Mouse (Mus musculus): ENCODE measurements around the gene Fndc3b. TPM values are rescaled to one million over a fixed set of nuclear protein-coding genes. Genes with fewer than 3 reads are reported as not detected.

Gene Fndc3b
- polyA plus RNA-seq, 1 experiment from 2014 or later = 7.5 TPM

GRCm38 (mm10) chr3:27588604-27589003 lies 122.5 kb downstream of the Fndc3b start:
- H3K27me3 ChIP-seq (replicated peaks; ENCODE audit: control insufficient read depth, insufficient read depth, low read length) = no peaks in the 10 kb centered on the region
- no peak overlapping the region for H3K9ac ChIP-seq (ENCODE audit: low read depth, low read length)
- peaks cover 3% of the 10 kb centered on the region for H3K4me1 ChIP-seq (ENCODE audit: control insufficient read depth, insufficient read depth, low read depth, low read length)
- H3K4me2 ChIP-seq (ENCODE audit: low read length) = no peak overlapping the region
- H3K27ac ChIP-seq (ENCODE audit: low read depth, low read length) = no peak overlapping the region
- H3K4me3 ChIP-seq (ENCODE audit: low read length) = no peak overlapping the region
- WGBS = 86% methylated on average over 11 of the region's 11 CpGs
- no peak for ATAC-seq
- no peaks in the 10 kb centered on the region for H3K9me3 ChIP-seq (ENCODE audit: control insufficient read depth, low read length)
- H3K36me3 ChIP-seq (ENCODE audit: control insufficient read depth, insufficient read depth, low read length) = no peaks in the 10 kb centered on the region

DNA sequence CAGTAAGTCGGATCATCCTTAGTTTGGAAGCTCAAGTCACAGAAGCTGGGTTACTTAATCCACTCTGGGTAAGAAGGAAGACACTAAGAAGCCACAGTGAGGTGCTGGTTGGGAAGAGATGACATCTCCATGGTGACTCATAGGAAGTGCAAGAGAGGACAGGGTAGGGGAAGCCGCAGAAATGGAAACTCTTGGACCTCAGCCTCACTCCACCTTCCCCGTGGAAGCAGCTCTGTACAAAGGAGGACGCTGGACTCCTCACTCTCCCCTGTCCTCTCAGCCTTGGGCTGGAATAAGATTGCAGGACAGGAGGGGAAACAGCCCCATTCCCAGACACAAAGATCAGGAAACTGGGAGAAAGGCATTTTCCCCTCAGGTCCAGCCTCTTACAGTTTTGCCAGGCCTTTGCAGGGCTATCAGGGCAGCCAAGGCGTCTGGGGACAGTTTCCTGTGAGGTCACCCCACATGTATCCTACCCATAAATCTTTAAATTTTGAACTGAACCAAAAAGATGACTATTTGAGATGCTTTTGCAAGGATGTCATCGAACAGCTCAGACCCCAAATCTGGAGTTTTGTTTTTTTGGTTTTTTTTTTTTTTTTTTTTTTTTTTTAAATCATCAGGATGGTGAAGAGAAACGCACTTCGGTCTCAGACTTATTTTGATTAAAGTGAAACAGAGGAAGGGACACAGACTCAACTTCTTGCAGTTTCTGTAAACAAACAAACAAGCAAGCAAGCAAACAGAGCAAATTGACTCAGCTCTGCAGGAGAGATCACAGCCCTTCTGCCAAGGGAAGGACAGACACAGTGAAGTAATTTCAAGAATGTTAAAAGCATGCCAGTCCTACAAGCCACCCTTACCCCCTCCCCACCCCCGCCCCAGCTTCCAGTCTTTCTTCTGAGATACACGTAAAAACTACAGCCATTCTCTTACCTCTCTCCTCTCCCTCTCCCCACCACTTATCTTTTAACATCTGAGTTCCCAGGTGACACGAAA lies 126.2 kb downstream of the Fndc3b start:
- Histone ChIP-seq H3K4me1 (ENCODE audit: control insufficient read depth, insufficient read depth, low read depth, low read length) (peaks cover 11% of the 10 kb centered on the region), H3K36me3 (ENCODE audit: control insufficient read depth, insufficient read depth, low read length) (no peaks in the 10 kb centered on the region), H3K9ac (ENCODE audit: low read depth, low read length) (no peak overlapping the region), H3K4me3 (ENCODE audit: low read length) (no peak overlapping the region), H3K4me2 (ENCODE audit: low read length) (no peak overlapping the region), H3K27ac (ENCODE audit: low read depth, low read length) (no peak overlapping the region), H3K9me3 (ENCODE audit: control insufficient read depth, low read length) (no peaks in the 10 kb centered on the region), H3K27me3 (replicated peaks; ENCODE audit: control insufficient read depth, insufficient read depth, low read length) (no peaks in the 10 kb centered on the region)
- peak; percentile 29; the same call in 1 of the 2 replicates for ATAC-seq
- WGBS = 54% methylated on average over 11 of the region's 11 CpGs

DNA sequence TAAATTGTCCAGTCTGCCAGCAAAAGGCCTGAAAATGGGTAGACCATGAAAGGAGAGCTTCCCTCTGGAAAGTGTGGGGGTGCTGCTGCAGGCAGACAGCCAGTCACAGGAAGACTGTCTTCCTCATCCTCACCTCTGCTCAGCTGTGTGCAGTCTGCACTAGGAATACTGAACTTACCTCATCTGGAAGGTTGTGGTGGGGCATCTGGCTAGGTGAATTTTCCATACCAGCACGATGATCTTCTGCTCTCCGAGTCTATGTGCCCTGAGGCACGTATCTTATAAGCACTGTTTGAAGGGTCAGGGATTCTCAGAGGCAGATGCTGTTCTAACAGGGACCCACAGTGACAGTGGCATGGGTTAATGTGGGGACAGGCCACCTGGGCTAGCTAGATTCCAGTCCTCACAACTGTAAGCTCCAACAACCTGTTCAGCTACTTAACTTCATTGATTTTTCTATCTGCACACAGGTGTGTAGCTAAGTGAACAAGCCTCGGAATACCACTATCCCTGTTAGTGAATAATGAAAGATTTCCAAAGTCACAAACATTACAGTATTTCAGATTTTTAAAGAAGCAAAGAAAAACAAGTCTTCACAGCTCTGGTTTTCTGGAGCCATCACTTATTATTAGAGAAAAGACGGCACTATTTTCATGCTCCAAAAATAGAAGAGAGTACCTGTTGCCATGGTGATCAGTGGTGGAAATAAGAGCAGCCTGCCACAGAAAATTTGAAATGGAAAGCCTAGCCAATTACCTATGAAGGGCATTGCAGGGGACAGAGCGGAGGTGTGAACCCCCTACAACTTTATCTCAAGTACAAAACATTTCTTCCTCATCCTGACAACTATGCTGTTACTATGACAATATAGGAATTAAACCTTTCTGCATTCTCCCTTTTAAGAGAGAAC lies 128.9 kb downstream of the Fndc3b start:
- Histone ChIP-seq H3K27me3 (replicated peaks; ENCODE audit: control insufficient read depth, insufficient read depth, low read length) (no peaks in the 10 kb centered on the region), H3K9me3 (ENCODE audit: control insufficient read depth, low read length) (no peaks in the 10 kb centered on the region), H3K4me2 (ENCODE audit: low read length) (no peak overlapping the region), H3K9ac (ENCODE audit: low read depth, low read length) (no peak overlapping the region), H3K4me1 (ENCODE audit: control insufficient read depth, insufficient read depth, low read depth, low read length) (peaks cover 14% of the 10 kb centered on the region), H3K27ac (ENCODE audit: low read depth, low read length) (peak overlapping the region; percentile 52), H3K4me3 (ENCODE audit: low read length) (no peak overlapping the region), H3K36me3 (ENCODE audit: control insufficient read depth, insufficient read depth, low read length) (no peaks in the 10 kb centered on the region)
- ATAC-seq = no peak
- 55% methylated on average over 6 of the region's 6 CpGs for WGBS

DNA sequence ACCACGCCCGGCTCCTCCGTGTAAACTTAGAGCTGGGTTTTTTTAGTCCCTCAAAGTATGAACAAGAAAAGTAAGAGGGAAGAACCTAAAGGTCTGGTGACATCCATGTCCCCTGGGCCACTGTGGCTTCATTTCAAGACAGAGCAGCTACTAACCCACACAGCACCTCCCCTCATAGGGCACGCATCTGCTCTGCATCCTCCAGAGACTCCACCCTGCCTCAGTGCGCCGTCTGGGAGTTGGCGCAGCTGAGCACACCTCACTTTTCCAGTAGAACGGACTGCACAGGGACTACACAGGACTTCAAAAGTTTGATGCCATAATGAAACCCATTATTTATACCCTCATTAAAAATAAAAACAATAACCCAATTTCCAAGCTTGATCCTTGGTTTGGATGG lies 130.2 kb downstream of the Fndc3b start:
- no peak overlapping the region for H3K9ac ChIP-seq (ENCODE audit: low read depth, low read length)

GRCm38 (mm10) chr3:27579894-27580613 lies 131.1 kb downstream of the Fndc3b start:
- H3K4me1 ChIP-seq (ENCODE audit: control insufficient read depth, insufficient read depth, low read depth, low read length) = peaks cover 11% of the 10 kb centered on the region
- no peaks in the 10 kb centered on the region for H3K27me3 ChIP-seq (replicated peaks; ENCODE audit: control insufficient read depth, insufficient read depth, low read length)
- H3K9ac ChIP-seq (ENCODE audit: low read depth, low read length) = no peak overlapping the region
- H3K36me3 ChIP-seq (ENCODE audit: control insufficient read depth, insufficient read depth, low read length) = no peaks in the 10 kb centered on the region
- H3K9me3 ChIP-seq (ENCODE audit: control insufficient read depth, low read length) = no peaks in the 10 kb centered on the region
- ATAC-seq = 0 out of 2 replicates have a peak, but pooled peaks have one; percentile 50
- no peak overlapping the region for H3K4me3 ChIP-seq (ENCODE audit: low read length)
- 22% methylated on average over 7 of the region's 7 CpGs for WGBS
- no peak overlapping the region for H3K4me2 ChIP-seq (ENCODE audit: low read length)
- no peak overlapping the region for H3K27ac ChIP-seq (ENCODE audit: low read depth, low read length)

More for the DNA sequence above, 130.2 kb downstream of the Fndc3b start:
- Histone ChIP-seq H3K4me3 (ENCODE audit: low read length) (no peak overlapping the region), H3K27ac (ENCODE audit: low read depth, low read length) (no peak overlapping the region), H3K9me3 (ENCODE audit: control insufficient read depth, low read length) (no peaks in the 10 kb centered on the region), H3K4me2 (ENCODE audit: low read length) (no peak overlapping the region), H3K27me3 (replicated peaks; ENCODE audit: control insufficient read depth, insufficient read depth, low read length) (no peaks in the 10 kb centered on the region), H3K4me1 (ENCODE audit: control insufficient read depth, insufficient read depth, low read depth, low read length) (peaks cover 14% of the 10 kb centered on the region), H3K36me3 (ENCODE audit: control insufficient read depth, insufficient read depth, low read length) (no peaks in the 10 kb centered on the region)
- no peak for ATAC-seq
- WGBS = 89% methylated on average over 8 of the region's 8 CpGs

DNA sequence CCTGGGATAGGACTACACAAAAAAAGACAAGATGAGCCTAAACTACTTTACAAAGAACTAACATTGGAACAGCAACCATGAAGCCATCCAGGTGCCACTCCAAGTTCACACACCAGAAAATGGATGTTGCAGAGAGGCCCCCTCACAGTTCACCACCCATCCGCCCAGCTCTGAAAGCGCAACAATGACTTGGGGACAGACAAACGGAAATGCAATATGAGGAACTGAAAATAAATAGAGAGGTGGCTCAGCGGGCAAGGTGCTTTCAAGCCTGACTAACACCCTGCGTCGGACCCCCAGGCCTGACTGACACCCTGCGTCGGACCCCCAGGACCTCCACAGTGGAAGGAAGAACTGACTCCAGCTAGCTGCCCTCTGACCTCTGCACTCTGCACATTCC lies 131.9 kb downstream of the Fndc3b start:
- H3K27me3 ChIP-seq (replicated peaks; ENCODE audit: control insufficient read depth, insufficient read depth, low read length) = no peaks in the 10 kb centered on the region
- no peak overlapping the region for H3K9ac ChIP-seq (ENCODE audit: low read depth, low read length)
- no peaks in the 10 kb centered on the region for H3K36me3 ChIP-seq (ENCODE audit: control insufficient read depth, insufficient read depth, low read length)
- peak overlapping the region; percentile 34; the same call in 1 of the 2 replicates for H3K27ac ChIP-seq (ENCODE audit: low read depth, low read length)
- H3K4me3 ChIP-seq (ENCODE audit: low read length) = no peak overlapping the region
- ATAC-seq = no peak
- H3K9me3 ChIP-seq (ENCODE audit: control insufficient read depth, low read length) = no peaks in the 10 kb centered on the region
- no peak overlapping the region for H3K4me2 ChIP-seq (ENCODE audit: low read length)
- 37% methylated on average over 8 of the region's 8 CpGs for WGBS
- H3K4me1 ChIP-seq (ENCODE audit: control insufficient read depth, insufficient read depth, low read depth, low read length) = peaks cover 11% of the 10 kb centered on the region

DNA sequence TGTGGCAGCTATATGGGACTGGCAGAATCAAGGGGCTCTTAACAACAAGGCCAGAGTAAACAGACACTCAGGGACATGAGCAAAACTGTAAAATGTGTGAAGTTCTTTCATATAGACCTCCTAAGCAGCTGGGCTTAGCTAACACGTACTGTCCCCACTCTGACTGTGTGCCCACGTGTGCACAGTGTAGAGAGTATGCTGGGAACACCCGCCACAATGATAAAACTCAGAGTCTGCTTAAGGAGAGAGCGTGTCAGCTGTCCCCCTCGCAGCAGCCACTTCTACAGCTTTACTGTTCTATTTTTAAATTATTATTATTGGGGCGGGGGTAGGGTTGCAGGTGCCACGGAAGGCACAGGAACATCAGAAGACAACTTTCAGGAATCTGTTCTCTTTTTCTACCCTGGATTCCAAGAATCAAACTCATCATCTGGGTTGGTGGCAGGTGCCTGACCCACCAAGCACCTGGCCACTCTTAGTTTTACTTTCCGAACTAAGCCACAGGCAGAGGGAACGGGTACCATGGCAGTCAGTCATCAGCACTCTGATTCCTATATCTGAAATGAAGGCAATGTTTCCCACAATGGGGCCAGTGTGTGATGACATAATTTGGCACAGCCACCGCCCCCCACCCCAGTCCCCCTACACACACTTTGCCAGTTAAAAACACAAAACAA lies 133.6 kb downstream of the Fndc3b start:
- Histone ChIP-seq H3K4me3 (ENCODE audit: low read length) (no peak overlapping the region), H3K9me3 (ENCODE audit: control insufficient read depth, low read length) (no peaks in the 10 kb centered on the region), H3K9ac (ENCODE audit: low read depth, low read length) (no peak overlapping the region), H3K36me3 (ENCODE audit: control insufficient read depth, insufficient read depth, low read length) (no peaks in the 10 kb centered on the region), H3K4me1 (ENCODE audit: control insufficient read depth, insufficient read depth, low read depth, low read length) (peaks cover 11% of the 10 kb centered on the region), H3K27me3 (replicated peaks; ENCODE audit: control insufficient read depth, insufficient read depth, low read length) (no peaks in the 10 kb centered on the region), H3K27ac (ENCODE audit: low read depth, low read length) (no peak overlapping the region), H3K4me2 (ENCODE audit: low read length) (no peak overlapping the region)
- 85% methylated on average over 10 of the region's 10 CpGs for WGBS
- ATAC-seq = no peak

DNA sequence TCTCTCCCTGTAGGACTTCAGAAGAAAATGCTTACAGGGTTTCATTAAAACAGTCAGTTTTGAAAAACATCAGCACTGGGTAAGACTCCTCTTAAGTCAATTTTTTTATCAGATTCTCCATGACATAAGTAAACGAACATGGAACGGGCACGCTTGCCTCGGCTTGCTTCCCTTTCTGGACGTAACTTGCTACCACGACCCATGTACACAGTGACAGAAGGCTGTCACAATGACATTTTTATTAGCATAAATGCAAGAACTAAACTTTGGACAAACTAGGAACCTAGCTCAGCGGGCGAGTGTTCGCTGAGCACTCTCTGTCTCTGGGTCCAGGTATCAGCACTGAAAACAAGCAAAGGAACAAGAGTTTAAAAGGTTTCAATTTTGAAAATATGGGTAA lies 136.9 kb downstream of the Fndc3b start:
- no peak overlapping the region for H3K4me3 ChIP-seq (ENCODE audit: low read length)
- 88% methylated on average over 9 of the region's 9 CpGs for WGBS
- 0 out of 2 replicates have a peak overlapping the region, but pooled peaks have one; percentile 32 for H3K27ac ChIP-seq (ENCODE audit: low read depth, low read length)
- no peaks in the 10 kb centered on the region for H3K9me3 ChIP-seq (ENCODE audit: control insufficient read depth, low read length)
- no peak for ATAC-seq
- H3K4me2 ChIP-seq (ENCODE audit: low read length) = no peak overlapping the region
- H3K9ac ChIP-seq (ENCODE audit: low read depth, low read length) = no peak overlapping the region
- peaks cover 3% of the 10 kb centered on the region; the same call in 1 of the 2 replicates for H3K4me1 ChIP-seq (ENCODE audit: control insufficient read depth, insufficient read depth, low read depth, low read length)
- H3K36me3 ChIP-seq (ENCODE audit: control insufficient read depth, insufficient read depth, low read length) = no peaks in the 10 kb centered on the region
- H3K27me3 ChIP-seq (replicated peaks; ENCODE audit: control insufficient read depth, insufficient read depth, low read length) = no peaks in the 10 kb centered on the region
